Mouse (Mus musculus): ENCODE results near the gene Atp6v1c2. TPM values are rescaled to one million over a fixed set of nuclear protein-coding genes. Genes with fewer than 3 reads are reported as not detected.

Gene Atp6v1c2
- polyA plus RNA-seq, 1 experiment = 0.71 TPM

DNA sequence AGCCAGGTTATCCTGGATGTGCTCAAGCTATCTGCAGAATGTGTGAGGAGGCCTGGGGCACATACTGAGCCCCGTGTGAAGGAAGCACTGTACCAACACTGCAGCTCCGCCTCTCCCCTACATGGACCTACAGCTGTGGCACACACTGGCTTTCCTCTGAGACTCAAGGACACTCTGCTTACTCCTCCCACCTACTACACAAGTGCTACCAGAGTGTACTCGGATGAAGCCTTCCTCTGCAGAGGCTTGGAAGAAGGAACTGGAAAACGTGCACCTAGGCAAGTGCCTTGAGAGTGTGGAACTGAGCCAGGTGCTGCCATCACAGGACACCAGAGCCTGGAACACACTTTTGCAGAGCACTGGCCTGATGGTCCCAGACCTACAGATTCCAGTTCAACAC, 38.6 kb downstream of the Atp6v1c2 start:
- TF ChIP-seq CTCF (IDR thresholded peaks at IDR 0.05; ENCODE audit: borderline replicate concordance, control insufficient read depth, extremely low read depth, insufficient read depth, low read length, poor library complexity) (no peak), POLR2A (IDR thresholded peaks at IDR 0.05; ENCODE audit: control insufficient read depth, extremely low read depth, insufficient read depth, low read length, poor library complexity) (no peak)
- no peaks in the 10 kb centered on the region for H3K27me3 ChIP-seq (ENCODE audit: control insufficient read depth, insufficient read depth, low read length)
- no peaks in the 10 kb centered on the region for H3K36me3 ChIP-seq (ENCODE audit: control insufficient read depth, insufficient read depth, low read length)
- H3K27ac ChIP-seq (ENCODE audit: control insufficient read depth, insufficient read depth, low read length) = no peak overlapping the region
- H3K4me3 ChIP-seq (ENCODE audit: control insufficient read depth, insufficient read depth, low read length) = no peak overlapping the region
- DNase-seq = no peak
- H3K4me1 ChIP-seq (replicated peaks; ENCODE audit: control insufficient read depth, insufficient read depth, low read length) = no peaks in the 10 kb centered on the region
- WGBS = 39% methylated on average over 4 of the region's 4 CpGs

DNA sequence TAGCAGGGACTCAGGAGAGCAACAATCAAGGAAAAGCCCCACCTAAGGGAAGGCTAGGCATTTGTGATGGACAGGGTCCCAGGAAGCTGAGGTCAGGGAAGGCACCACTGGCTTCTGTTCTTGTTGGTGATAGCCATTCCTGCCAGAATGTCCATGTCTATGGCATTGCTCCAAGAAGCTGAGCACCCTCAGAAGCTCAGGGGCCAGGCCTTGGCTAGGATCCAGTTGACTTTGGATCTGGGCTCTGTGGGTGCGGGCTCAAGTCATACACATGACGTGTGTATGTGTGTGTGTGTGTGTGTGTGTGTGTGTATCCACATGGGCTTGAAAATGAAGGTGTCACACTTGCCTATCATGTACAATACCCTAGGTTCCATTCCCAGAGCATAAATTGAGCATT, 39.2 kb downstream of the Atp6v1c2 start:
- no peak for DNase-seq
- no peak for TF ChIP-seq CTCF (IDR thresholded peaks at IDR 0.05; ENCODE audit: borderline replicate concordance, control insufficient read depth, extremely low read depth, insufficient read depth, low read length, poor library complexity)
- no peak for TF ChIP-seq POLR2A (IDR thresholded peaks at IDR 0.05; ENCODE audit: control insufficient read depth, extremely low read depth, insufficient read depth, low read length, poor library complexity)
- 88% methylated on average over 2 of the region's 2 CpGs for WGBS
- H3K4me3 ChIP-seq (ENCODE audit: control insufficient read depth, insufficient read depth, low read length) = no peak overlapping the region
- H3K36me3 ChIP-seq (ENCODE audit: control insufficient read depth, insufficient read depth, low read length) = peaks cover 5% of the 10 kb centered on the region
- no peaks in the 10 kb centered on the region for H3K27me3 ChIP-seq (ENCODE audit: control insufficient read depth, insufficient read depth, low read length)
- no peaks in the 10 kb centered on the region for H3K4me1 ChIP-seq (replicated peaks; ENCODE audit: control insufficient read depth, insufficient read depth, low read length)
- H3K27ac ChIP-seq (ENCODE audit: control insufficient read depth, insufficient read depth, low read length) = no peak overlapping the region

- no peak overlapping the region for H3K27ac ChIP-seq (ENCODE audit: control insufficient read depth, insufficient read depth, low read length)
- no peak for DNase-seq
Observed at GRCm38 (mm10) chr12:17289060-17289459, 40.1 kb downstream of the Atp6v1c2 start.

DNA sequence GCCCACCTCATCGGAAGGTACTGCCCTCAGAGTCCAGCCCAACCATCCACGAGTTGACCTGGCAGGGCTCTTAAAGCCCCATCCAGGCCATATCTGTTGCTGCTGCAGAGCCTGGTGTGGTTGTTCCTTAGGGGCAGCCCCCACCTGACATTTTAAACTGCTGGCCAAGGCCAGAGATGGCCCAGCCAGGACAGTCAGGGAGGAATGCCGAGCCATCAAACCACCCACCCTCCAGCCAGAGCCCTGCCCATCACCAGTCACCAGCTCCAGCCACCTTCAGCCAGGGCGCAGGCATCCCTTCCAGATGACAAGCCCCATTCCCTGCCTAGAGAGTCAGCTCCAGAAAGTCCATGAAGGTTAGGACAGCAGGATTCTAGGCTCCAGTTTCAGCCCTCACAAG, 40.7 kb downstream of the Atp6v1c2 start:
- Histone ChIP-seq H3K4me1 (replicated peaks; ENCODE audit: control insufficient read depth, insufficient read depth, low read length) (no peaks in the 10 kb centered on the region), H3K27me3 (ENCODE audit: control insufficient read depth, insufficient read depth, low read length) (no peaks in the 10 kb centered on the region), H3K27ac (ENCODE audit: control insufficient read depth, insufficient read depth, low read length) (no peak overlapping the region), H3K4me3 (ENCODE audit: control insufficient read depth, insufficient read depth, low read length) (no peak overlapping the region), H3K36me3 (ENCODE audit: control insufficient read depth, insufficient read depth, low read length) (peaks cover 20% of the 10 kb centered on the region)
- 91% methylated on average over 4 of the region's 4 CpGs for WGBS
- no peak for DNase-seq
- TF ChIP-seq POLR2A (IDR thresholded peaks at IDR 0.05; ENCODE audit: control insufficient read depth, extremely low read depth, insufficient read depth, low read length, poor library complexity) (no peak), CTCF (IDR thresholded peaks at IDR 0.05; ENCODE audit: borderline replicate concordance, control insufficient read depth, extremely low read depth, insufficient read depth, low read length, poor library complexity) (no peak)

More at GRCm38 (mm10) chr12:17289060-17289459, 40.1 kb downstream of the Atp6v1c2 start:
- WGBS = 49% methylated on average over 2 of the region's 2 CpGs
- H3K4me1 ChIP-seq (replicated peaks; ENCODE audit: control insufficient read depth, insufficient read depth, low read length) = no peaks in the 10 kb centered on the region
- H3K36me3 ChIP-seq (ENCODE audit: control insufficient read depth, insufficient read depth, low read length) = peaks cover 14% of the 10 kb centered on the region
- no peak overlapping the region for H3K4me3 ChIP-seq (ENCODE audit: control insufficient read depth, insufficient read depth, low read length)
- H3K27me3 ChIP-seq (ENCODE audit: control insufficient read depth, insufficient read depth, low read length) = no peaks in the 10 kb centered on the region
- TF ChIP-seq CTCF (IDR thresholded peaks at IDR 0.05; ENCODE audit: borderline replicate concordance, control insufficient read depth, extremely low read depth, insufficient read depth, low read length, poor library complexity) (no peak), POLR2A (IDR thresholded peaks at IDR 0.05; ENCODE audit: control insufficient read depth, extremely low read depth, insufficient read depth, low read length, poor library complexity) (no peak)

DNA sequence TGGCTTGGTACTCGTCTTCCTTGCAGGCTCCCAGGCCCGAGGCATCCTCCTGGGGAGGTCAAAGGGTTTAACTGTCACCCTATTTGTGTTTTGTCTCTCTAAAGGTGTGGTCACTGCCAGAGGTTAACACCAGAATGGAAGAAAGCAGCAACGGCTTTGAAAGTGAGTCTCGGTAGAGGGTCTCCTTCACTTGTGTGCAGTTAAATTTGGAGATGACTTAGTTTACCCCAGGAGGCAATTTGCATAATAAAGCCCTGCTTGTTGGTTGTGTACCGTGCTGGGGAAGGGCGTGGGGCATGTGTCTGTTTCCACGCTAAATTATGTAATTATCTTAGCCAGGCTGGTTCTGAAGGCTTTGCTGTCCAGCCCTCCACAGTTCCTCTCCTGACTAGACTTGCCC, 55.3 kb downstream of the Atp6v1c2 start:
- DNase-seq = no peak
- Histone ChIP-seq H3K36me3 (ENCODE audit: control insufficient read depth, insufficient read depth, low read length) (peaks cover 75% of the 10 kb centered on the region), H3K27ac (ENCODE audit: control insufficient read depth, insufficient read depth, low read length) (no peak overlapping the region), H3K4me3 (ENCODE audit: control insufficient read depth, insufficient read depth, low read length) (no peak overlapping the region), H3K4me1 (replicated peaks; ENCODE audit: control insufficient read depth, insufficient read depth, low read length) (no peaks in the 10 kb centered on the region; the same call in 1 of the 2 replicates), H3K27me3 (ENCODE audit: control insufficient read depth, insufficient read depth, low read length) (no peaks in the 10 kb centered on the region)
- WGBS = over 99% methylated on average over 7 of the region's 7 CpGs
- TF ChIP-seq CTCF (IDR thresholded peaks at IDR 0.05; ENCODE audit: borderline replicate concordance, control insufficient read depth, extremely low read depth, insufficient read depth, low read length, poor library complexity) = no peak
- TF ChIP-seq POLR2A (IDR thresholded peaks at IDR 0.05; ENCODE audit: control insufficient read depth, extremely low read depth, insufficient read depth, low read length, poor library complexity) = no peak

GRCm38 (mm10) chr12:17271272-17271671, 57.9 kb downstream of the Atp6v1c2 start:
- 77% methylated on average over 1 of the region's 1 CpGs for WGBS
- peak; percentile 56 for DNase-seq
- H3K27ac ChIP-seq (ENCODE audit: control insufficient read depth, insufficient read depth, low read length) = no peak overlapping the region
- peaks cover 49% of the 10 kb centered on the region for H3K36me3 ChIP-seq (ENCODE audit: control insufficient read depth, insufficient read depth, low read length)
- H3K4me1 ChIP-seq (replicated peaks; ENCODE audit: control insufficient read depth, insufficient read depth, low read length) = peaks cover 5% of the 10 kb centered on the region
- H3K4me3 ChIP-seq (ENCODE audit: control insufficient read depth, insufficient read depth, low read length) = no peak overlapping the region
- no peaks in the 10 kb centered on the region for H3K27me3 ChIP-seq (ENCODE audit: control insufficient read depth, insufficient read depth, low read length)
- TF ChIP-seq POLR2A (IDR thresholded peaks at IDR 0.05; ENCODE audit: control insufficient read depth, extremely low read depth, insufficient read depth, low read length, poor library complexity) (no peak), CTCF (IDR thresholded peaks at IDR 0.05; ENCODE audit: borderline replicate concordance, control insufficient read depth, extremely low read depth, insufficient read depth, low read length, poor library complexity) (no peak)

DNA sequence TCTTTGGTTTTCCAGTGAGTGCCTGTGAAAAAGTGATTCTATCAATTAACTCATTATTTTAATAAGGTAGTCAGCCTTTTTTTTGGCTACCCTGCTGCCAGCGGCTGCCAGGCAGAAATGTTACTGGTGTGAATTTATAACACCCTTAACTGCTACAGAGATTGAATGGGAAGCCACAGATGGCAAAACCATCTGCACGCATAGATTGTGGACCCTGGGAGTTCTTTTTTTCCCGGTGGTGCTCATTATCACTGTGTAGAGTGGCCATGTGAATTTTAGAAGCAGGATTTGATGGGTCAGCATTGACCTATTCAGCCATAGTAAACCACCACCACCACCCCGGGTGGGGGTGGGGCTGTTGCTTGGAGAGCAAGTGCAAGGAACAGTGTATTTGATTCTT, 61.8 kb downstream of the Atp6v1c2 start:
- no peaks in the 10 kb centered on the region for H3K27me3 ChIP-seq (ENCODE audit: control insufficient read depth, insufficient read depth, low read length)
- peaks cover 5% of the 10 kb centered on the region for H3K4me1 ChIP-seq (replicated peaks; ENCODE audit: control insufficient read depth, insufficient read depth, low read length)
- 11% methylated on average over 4 of the region's 4 CpGs for WGBS
- DNase-seq = no peak
- TF ChIP-seq CTCF (IDR thresholded peaks at IDR 0.05; ENCODE audit: borderline replicate concordance, control insufficient read depth, extremely low read depth, insufficient read depth, low read length, poor library complexity) = no peak
- no peak for TF ChIP-seq POLR2A (IDR thresholded peaks at IDR 0.05; ENCODE audit: control insufficient read depth, extremely low read depth, insufficient read depth, low read length, poor library complexity)
- H3K4me3 ChIP-seq (ENCODE audit: control insufficient read depth, insufficient read depth, low read length) = no peak overlapping the region
- H3K36me3 ChIP-seq (ENCODE audit: control insufficient read depth, insufficient read depth, low read length) = peaks cover 21% of the 10 kb centered on the region
- no peak overlapping the region for H3K27ac ChIP-seq (ENCODE audit: control insufficient read depth, insufficient read depth, low read length)
